Mouse (Mus musculus): ENCODE measurements around the gene Ffar1. TPM values are rescaled to one million over a fixed set of nuclear protein-coding genes. Genes with fewer than 3 reads are reported as not detected.
A peak's percentile ranks its signal among the peaks of the same experiment; 100 is the strongest.

Ffar1 gene
- total RNA-seq, 1 experiment from 2014 or later: not detected

DNA sequence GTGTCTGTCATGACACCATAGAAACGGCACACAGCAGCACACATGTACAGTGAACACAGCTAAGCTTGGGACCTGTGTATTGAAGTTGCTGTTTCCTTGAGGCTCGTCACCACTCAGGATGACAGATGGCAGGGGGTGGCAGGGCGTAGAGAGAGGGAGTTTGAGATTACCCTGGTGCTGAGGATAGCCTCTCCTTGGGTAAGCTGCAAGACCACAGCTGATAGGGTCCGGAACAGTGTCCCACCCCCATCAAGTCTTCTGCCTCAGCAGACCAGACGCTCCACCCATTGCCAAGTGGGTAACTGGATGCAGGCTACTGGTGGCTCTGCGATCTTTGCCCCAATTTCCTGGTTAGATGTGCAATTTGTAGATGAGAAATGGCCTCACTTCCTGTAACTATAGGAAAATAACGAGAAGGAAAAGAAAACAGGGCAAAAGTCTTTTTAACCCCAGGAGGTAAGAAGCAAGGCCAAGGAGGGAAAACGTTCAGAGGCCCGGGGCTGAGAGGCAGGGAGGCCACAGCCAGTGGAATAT is 49.5 kb downstream of the Ffar1 start:
- ATAC-seq (replicated peaks; ENCODE audit: low read depth, poor library complexity, severe bottlenecking): peak; percentile 84

DNA sequence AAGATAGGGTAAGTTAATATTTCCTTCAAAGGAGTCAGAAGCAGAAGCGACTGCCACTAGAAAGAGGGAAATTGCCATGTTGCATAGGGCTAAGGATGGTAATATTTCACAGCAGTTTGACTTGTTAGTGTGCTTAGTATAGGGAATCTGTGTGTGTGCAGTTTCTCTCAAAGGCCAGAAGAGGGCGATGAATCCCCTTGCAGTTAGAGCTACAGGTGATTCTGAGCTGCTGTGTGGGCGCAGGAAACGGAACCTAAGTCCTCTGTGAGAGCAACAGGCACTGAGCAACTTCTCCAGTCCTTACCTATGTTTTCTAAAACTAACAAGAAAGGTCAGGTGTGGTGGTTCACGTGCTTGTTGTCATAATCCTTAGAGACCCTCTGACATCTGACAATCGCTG is 51.0 kb downstream of the Ffar1 start:
- ATAC-seq (replicated peaks; ENCODE audit: low read depth, poor library complexity, severe bottlenecking): no peak

Other genes with a start within 250 kb of the Ffar1 start
- gene Upk1a, start 248.7 kb downstream of the Ffar1 start, total RNA-seq (2017): not detected in 2 replicates
- 396 and 504 TPM in 2 replicates for gene Cox6b1, start 235.4 kb downstream of the Ffar1 start, total RNA-seq (2017)
- not detected in 2 replicates for gene Etv2, start 225.7 kb downstream of the Ffar1 start, total RNA-seq (2017)
- 39.4 and 47.8 TPM in 2 replicates for gene Rbm42, start 211.2 kb downstream of the Ffar1 start, total RNA-seq (2017)
- gene Haus5, start 196.6 kb downstream of the Ffar1 start, total RNA-seq (2017): 17.2 and 27.1 TPM in 2 replicates
- gene Pmis2, start 190.0 kb downstream of the Ffar1 start, total RNA-seq (2017): not detected in 2 replicates
- gene 2200002J24Rik, start 162.6 kb downstream of the Ffar1 start, total RNA-seq (2017): not detected in 2 replicates
- 1.1 and 1.8 TPM in 2 replicates for gene Atp4a, start 149.4 kb downstream of the Ffar1 start, total RNA-seq (2017)
- gene Tmem147, start 132.0 kb downstream of the Ffar1 start, total RNA-seq (2017): 51.1 and 61.8 TPM in 2 replicates
- not detected in 2 replicates for gene Gapdhs, start 117.9 kb downstream of the Ffar1 start, total RNA-seq (2017)
- gene Sbsn, start 110.1 kb downstream of the Ffar1 start, total RNA-seq (2017): 0.78 TPM in 1 of 2 replicates, not detected in the other
- gene Dmkn, start 97.8 kb downstream of the Ffar1 start, total RNA-seq (2017): 4.2 TPM in 1 of 2 replicates, not detected in the other
- gene Krtdap, start 73.7 kb downstream of the Ffar1 start, total RNA-seq (2017): not detected in 2 replicates
- gene Ffar2, start 37.8 kb downstream of the Ffar1 start, total RNA-seq (2017): 20.3 and 28.0 TPM in 2 replicates
- not detected in 2 replicates for gene Ffar3, start 5.4 kb downstream of the Ffar1 start, total RNA-seq (2017)
- 0.29 and 7.6 TPM in 2 replicates for gene Cd22, start 18.8 kb upstream of the Ffar1 start, total RNA-seq (2017)
- gene Mag, start 53.3 kb upstream of the Ffar1 start, total RNA-seq (2017): not detected in 2 replicates
- gene Hamp2, start 63.1 kb upstream of the Ffar1 start, total RNA-seq (2017): not detected in 2 replicates
- gene Hamp, start 82.5 kb upstream of the Ffar1 start, total RNA-seq (2017): not detected in 2 replicates
- gene Usf2, start 95.2 kb upstream of the Ffar1 start, total RNA-seq (2017): 130 and 138 TPM in 2 replicates
- 1.1 TPM in 1 of 2 replicates, not detected in the other for gene Lsr, start 111.9 kb upstream of the Ffar1 start, total RNA-seq (2017)
- gene Fam187b, start 112.2 kb upstream of the Ffar1 start, total RNA-seq (2017): not detected in 2 replicates
- 216 and 242 TPM in 2 replicates for gene Fxyd5, start 180.9 kb upstream of the Ffar1 start, total RNA-seq (2017)
- not detected in 2 replicates for gene Fxyd7, start 189.9 kb upstream of the Ffar1 start, total RNA-seq (2017)
- gene Fxyd1, start 195.6 kb upstream of the Ffar1 start, total RNA-seq (2017): 2.7 and 4.2 TPM in 2 replicates
- not detected in 2 replicates for gene Lgi4, start 197.8 kb upstream of the Ffar1 start, total RNA-seq (2017)
- not detected in 2 replicates for gene Fxyd3, start 215.1 kb upstream of the Ffar1 start, total RNA-seq (2017)